In the genomic region with DNA sequence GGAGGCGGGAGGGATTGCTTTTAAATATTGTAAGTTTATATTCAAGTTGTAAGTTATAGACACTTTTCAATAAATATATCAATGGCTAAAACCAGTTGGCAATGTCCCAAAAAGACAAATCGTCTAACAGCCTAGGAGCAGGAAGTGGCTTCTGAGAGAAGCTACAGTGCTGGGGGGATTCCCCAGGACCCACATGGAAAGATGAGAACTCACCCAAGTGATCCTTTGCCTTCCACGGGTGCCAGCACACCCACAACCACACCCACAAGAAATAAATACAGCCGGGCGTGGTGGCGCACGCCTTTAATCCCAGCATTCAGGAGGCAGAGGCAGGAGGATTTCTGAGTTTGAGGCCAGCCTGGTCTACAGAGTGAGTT, we compare ENCODE assay signal across 14 mouse cellular contexts. TPM values are rescaled to one million over a fixed set of nuclear protein-coding genes. Genes with fewer than 3 reads are reported as not detected.
DNase-seq lines count a peak whose midpoint lies in the region; ATAC-seq and TF ChIP-seq lines count a peak whose summit lies in the region.
"Had no signal": no experiment of that assay in that cellular context is flagged by ENCODE, and none has a peak within 500 bp of the region (broad histone marks: within the 10 kb centered on the region; RNA-seq: fewer than 3 reads in every experiment).

No protein-coding gene starts in this region.

- H3K4me1 ChIP-seq in heart, embryonic 10.5 days = peaks cover 5% of the 10 kb centered on the region
- H3K4me1 ChIP-seq in kidney, postnatal 0 days (replicated peaks; ENCODE audit: insufficient read depth, low read length) = no peaks in the 10 kb centered on the region
- peaks cover 91% of the 10 kb centered on the region for H3K4me1 ChIP-seq in E14TG2a.4 (replicated peaks; ENCODE audit: low read depth, low read length)
- no peaks in the 10 kb centered on the region for H3K4me1 ChIP-seq in intestine, postnatal 0 days (replicated peaks; ENCODE audit: control insufficient read depth, insufficient read depth, low read length)

- H3K4me3 ChIP-seq in heart, embryonic 10.5 days = peak overlapping the region; percentile 40
- H3K4me3 ChIP-seq in kidney, postnatal 0 days (replicated peaks; ENCODE audit: low read depth, low read length) = no peak overlapping the region
- H3K4me3 ChIP-seq in E14TG2a.4 (replicated peaks; ENCODE audit: low read length) = peak overlapping the region; percentile 63
- no peak overlapping the region for H3K4me3 ChIP-seq in intestine, postnatal 0 days (ENCODE audit: low read depth, low read length)
- H3K4me3 ChIP-seq: embryonic facial prominence, embryonic 13.5 days; heart, adult 2 months had no signal

- H3K27ac ChIP-seq in heart, embryonic 10.5 days = no peak overlapping the region
- 0 out of 2 replicates have a peak overlapping the region, but pooled peaks have one; percentile 15 for H3K27ac ChIP-seq in kidney, postnatal 0 days
- H3K27ac ChIP-seq in intestine, postnatal 0 days (ENCODE audit: low read depth, low read length) = no peak overlapping the region
- H3K27ac ChIP-seq: embryonic facial prominence, embryonic 13.5 days; heart, adult 2 months; macrophage had no signal

- H3K36me3 ChIP-seq in heart, embryonic 10.5 days = no peaks in the 10 kb centered on the region; the same call in 1 of the 2 replicates
- H3K36me3 ChIP-seq in kidney, postnatal 0 days (ENCODE audit: insufficient read depth, low read length) = no peaks in the 10 kb centered on the region
- no peaks in the 10 kb centered on the region for H3K36me3 ChIP-seq in E14TG2a.4 (ENCODE audit: insufficient read depth, low read length)
- H3K36me3 ChIP-seq in intestine, postnatal 0 days (ENCODE audit: control insufficient read depth, insufficient read depth) = peaks cover 22% of the 10 kb centered on the region; the same call in 1 of the 2 replicates

- DNase-seq in heart, embryonic 10.5 days (ENCODE audit: low spot score) = no peak
- no peak for DNase-seq in heart, postnatal 4 days
- no peak for DNase-seq in kidney, postnatal 0 days (ENCODE audit: low spot score)
- no peak for DNase-seq in kidney, adult 8-10 months
- DNase-seq in urinary bladder, adult 18-20 months (ENCODE audit: low spot score in 2 of 2) = no peak
- DNase-seq in adrenal gland, adult 2 months = no peak
- DNase-seq: cerebellum, postnatal 25 days; heart, adult 2 months; right cerebral cortex, adult 18-20 months; thymus, adult 2 months had no signal

- no peak overlapping the region for H3K4me2 ChIP-seq in kidney, postnatal 0 days (ENCODE audit: low read length)
- peak overlapping the region; percentile 37; the same call in 1 of the 2 replicates for H3K4me2 ChIP-seq in intestine, postnatal 0 days (replicated peaks; ENCODE audit: low read depth)

- no peak for TF ChIP-seq CTCF in kidney, postnatal 0 days (IDR thresholded peaks at IDR 0.05; ENCODE audit: low read depth)
- no peak for TF ChIP-seq CTCF in E14TG2a.4 (conservative IDR thresholded peaks at IDR 0.05; ENCODE audit: low read length)
- TF ChIP-seq CTCF in intestine, postnatal 0 days (IDR thresholded peaks at IDR 0.05; ENCODE audit: low read depth) = no peak

- WGBS in heart, embryonic 10.5 days = 82% methylated on average over 7 of the region's 7 CpGs
- WGBS in kidney, postnatal 0 days = 85% methylated on average over 7 of the region's 7 CpGs
- WGBS in intestine, postnatal 0 days = 79% methylated on average over 7 of the region's 7 CpGs

- peaks cover 2% of the 10 kb centered on the region; the same call in 1 of the 2 replicates for H3K9me3 ChIP-seq in heart, embryonic 10.5 days
- no peaks in the 10 kb centered on the region for H3K9me3 ChIP-seq in kidney, postnatal 0 days (replicated peaks; ENCODE audit: low read length)
- H3K9me3 ChIP-seq in E14TG2a.4 (ENCODE audit: low read length) = no peaks in the 10 kb centered on the region
- no peaks in the 10 kb centered on the region for H3K9me3 ChIP-seq in intestine, postnatal 0 days (ENCODE audit: control insufficient read depth)

- H3K27me3 ChIP-seq in heart, embryonic 10.5 days (ENCODE audit: insufficient read depth, poor library complexity, severe bottlenecking) = peaks cover 6% of the 10 kb centered on the region; the same call in 1 of the 2 replicates
- no peaks in the 10 kb centered on the region for H3K27me3 ChIP-seq in kidney, postnatal 0 days (ENCODE audit: insufficient read depth, low read length)
- H3K27me3 ChIP-seq in E14TG2a.4 (ENCODE audit: insufficient read depth, low read length) = no peaks in the 10 kb centered on the region
- H3K27me3 ChIP-seq in intestine, postnatal 0 days (replicated peaks; ENCODE audit: control insufficient read depth, insufficient read depth, low read length) = no peaks in the 10 kb centered on the region
- H3K27me3 ChIP-seq: embryonic facial prominence, embryonic 13.5 days had no signal

- no peak for ATAC-seq in kidney, postnatal 0 days (replicated peaks; ENCODE audit: low FRiP score, low read depth)
- no peak for ATAC-seq in intestine, postnatal 0 days

- H3K9ac ChIP-seq in kidney, postnatal 0 days (ENCODE audit: low read depth, low read length) = no peak overlapping the region
- H3K9ac ChIP-seq in intestine, postnatal 0 days (ENCODE audit: low read depth, low read length) = no peak overlapping the region
- H3K9ac ChIP-seq: embryonic facial prominence, embryonic 13.5 days had no signal

RNA-seq across cellular contexts. Expression of gene Atp9a, which starts 47.2 kb away (rescaled TPM):
- polyA plus RNA-seq in heart, embryonic 10.5 days (2016; fragmentation: Nextera tagmentation; extraction: Ambion mirVana) = 8.9 and 11.8 TPM in 2 replicates
- total RNA-seq in heart, postnatal 4 days (2021) = 10 to 100 TPM; 56.8 to 57.7 TPM
- 14.2 and 15.0 TPM in 2 replicates for polyA plus RNA-seq in kidney, postnatal 0 days (2015; fragmentation: Nextera tagmentation; extraction: Ambion mirVana)
- 34.0 and 36.7 TPM in 2 replicates for polyA plus RNA-seq in intestine, postnatal 0 days (2015; fragmentation: Nextera tagmentation; extraction: Ambion mirVana)
- 100 to 1,000 TPM in 1 of 2 experiments, 10 to 100 TPM in 1; 57.0 to 104 TPM for total RNA-seq in adrenal gland, adult 2 months (2021)
- polyA plus RNA-seq in adrenal gland, adult 2 months (2012; rRNA removed) = 58.9 and 60.5 TPM in 2 replicates

Comparison
In these comparisons a context has a peak if more than half of its experiments do, and no peak if none do; other contexts are left out.
1. H3K4me3 ChIP-seq: peak in heart, embryonic 10.5 days (single experiment) and E14TG2a.4 (single experiment); none in kidney, postnatal 0 days (single experiment) and intestine, postnatal 0 days (single experiment).